Mouse (Mus musculus) lung, postnatal 0 days (tissue): ENCODE measurements around the gene Fam178b.

ENCODE experiments used
- CTCF ChIP-seq: IDR thresholded peaks from 2 replicates; pipeline ENCODE4 v1.5.1; 2016; ENCODE audit warnings: antibody characterized with exemption, mild to moderate bottlenecking
- EP300 ChIP-seq: IDR thresholded peaks from 2 replicates; pipeline ENCODE4 v1.6.1; 2016; ENCODE audit warnings: antibody characterized with exemption, mild to moderate bottlenecking, control low read depth

GRCm38 (mm10) chr1:36670256-36670655 is 12.7 kb downstream of the Fam178b start:
- TF ChIP-seq CTCF (no peak), EP300 (no peak)
